Mouse (Mus musculus): ENCODE results near the gene Spred2.

Spred2 gene

GRCm38 (mm10) chr11:19955701-19956100 lies 31.5 kb downstream of the Spred2 start:
- no peak for DNase-seq

GRCm38 (mm10) chr11:19959006-19959405 lies 34.8 kb downstream of the Spred2 start:
- no peak for DNase-seq

GRCm38 (mm10) chr11:19959897-19960296 lies 35.7 kb downstream of the Spred2 start:
- DNase-seq: no peak

DNA sequence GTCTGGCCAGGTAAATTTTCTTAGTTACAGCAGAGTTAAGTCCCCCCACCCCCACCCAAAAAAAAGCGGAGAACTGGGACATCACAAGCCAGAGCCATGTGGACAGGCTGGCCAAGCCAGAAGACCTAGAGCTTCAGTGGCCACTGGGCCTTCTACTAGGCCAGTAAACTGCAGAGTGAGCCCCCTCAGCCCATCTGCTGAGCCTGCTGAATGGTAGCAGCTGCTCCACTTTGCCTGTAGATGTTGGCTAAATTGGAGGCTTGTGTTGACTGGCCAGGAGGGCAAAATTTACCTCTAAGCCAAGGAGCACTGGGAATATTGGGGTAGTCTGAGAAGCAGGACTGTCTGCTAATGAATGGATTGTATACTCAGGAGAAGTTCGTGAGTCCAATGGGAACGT lies 36.4 kb downstream of the Spred2 start:
- DNase-seq: no peak

DNA sequence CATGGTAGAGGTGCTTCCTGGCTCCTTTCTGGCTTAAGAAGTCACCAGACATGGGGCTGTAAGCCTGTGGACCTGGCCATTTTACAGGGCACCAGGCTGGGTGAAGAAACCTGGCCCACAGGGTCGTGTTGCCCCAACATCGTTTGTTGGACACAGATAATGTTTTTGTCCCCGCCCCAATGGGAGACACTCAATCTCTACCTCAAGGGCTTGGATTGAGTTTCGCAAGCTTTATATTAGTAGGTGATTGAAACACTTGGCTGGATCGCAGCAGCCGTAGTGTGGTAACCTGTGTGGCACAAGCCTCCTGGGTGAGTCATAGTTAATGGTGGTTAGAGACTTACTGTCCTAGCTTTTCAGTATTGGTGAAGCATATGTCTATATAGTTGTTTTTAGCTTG lies 36.9 kb downstream of the Spred2 start:
- DNase-seq: no peak

DNA sequence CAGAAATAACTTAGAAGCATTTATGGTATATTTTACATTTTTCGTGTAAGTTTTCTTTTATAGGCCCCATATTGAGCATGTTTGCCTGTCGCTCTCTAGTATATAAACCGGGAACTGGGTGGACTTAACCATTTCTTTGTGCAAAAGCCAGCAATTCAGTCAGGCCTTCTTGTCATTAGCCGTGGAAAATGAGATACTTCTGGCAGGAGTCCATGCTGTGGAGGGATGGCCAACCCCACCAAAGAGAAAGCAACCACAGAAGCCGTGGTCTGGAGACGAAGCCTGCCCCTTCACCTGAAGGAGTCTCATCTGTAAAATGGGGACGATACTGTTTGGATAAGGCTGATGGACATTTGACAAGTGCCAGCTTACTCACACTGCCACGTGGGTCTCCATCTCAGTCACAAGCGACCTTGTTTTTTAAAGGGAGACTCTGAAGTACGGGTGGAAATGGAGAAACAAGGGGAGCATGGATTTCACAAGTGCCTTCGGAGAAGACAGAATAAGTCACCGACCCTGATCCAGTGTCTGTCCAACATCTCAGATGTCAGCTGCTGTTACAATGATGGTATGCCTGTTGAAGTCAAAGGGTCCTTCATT lies 37.7 kb downstream of the Spred2 start:
- no peak for DNase-seq

DNA sequence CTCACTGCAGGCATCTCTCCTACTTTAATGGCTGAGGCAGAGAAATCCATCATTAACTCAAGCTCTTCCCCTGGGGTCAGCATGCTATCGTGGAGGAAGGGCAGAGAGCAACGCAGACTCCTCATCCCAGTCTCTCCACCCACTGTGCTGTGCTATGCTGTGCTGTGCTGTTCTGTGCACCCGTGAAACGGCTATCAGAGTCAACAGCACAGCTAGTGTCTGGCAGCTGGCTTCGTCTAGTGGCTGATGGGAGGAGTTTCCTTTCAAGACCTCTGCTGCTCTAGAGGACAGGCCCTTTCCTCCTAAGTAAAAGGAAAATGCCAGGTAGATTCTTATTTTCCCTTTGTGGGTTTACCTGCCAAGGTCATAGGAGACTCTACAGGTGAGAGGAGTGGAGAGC lies 38.6 kb downstream of the Spred2 start:
- DNase-seq: peak; percentile 36

DNA sequence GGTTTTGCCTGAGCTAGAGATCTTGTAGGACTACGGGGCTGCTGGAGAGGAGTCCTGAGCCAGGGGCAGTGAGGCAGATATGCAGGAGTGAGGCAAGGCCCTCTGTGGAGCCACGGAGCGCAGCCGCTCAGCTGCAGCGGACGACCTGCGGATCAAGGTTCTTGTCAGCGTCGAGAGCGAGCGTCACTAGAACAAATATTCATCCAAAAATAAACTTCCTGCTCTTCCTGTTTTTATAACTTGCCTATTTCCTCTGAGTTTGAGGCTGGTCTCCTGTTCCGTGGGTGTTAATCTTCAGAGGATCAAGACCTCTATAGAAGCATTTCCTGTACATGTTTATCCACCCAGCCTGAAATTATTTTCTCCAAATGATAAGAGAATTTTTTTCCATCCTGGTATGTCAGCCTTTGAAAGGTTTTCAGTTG lies 39.6 kb downstream of the Spred2 start:
- no peak for DNase-seq

GRCm38 (mm10) chr11:19964333-19964732 lies 40.2 kb downstream of the Spred2 start:
- DNase-seq: no peak

DNA sequence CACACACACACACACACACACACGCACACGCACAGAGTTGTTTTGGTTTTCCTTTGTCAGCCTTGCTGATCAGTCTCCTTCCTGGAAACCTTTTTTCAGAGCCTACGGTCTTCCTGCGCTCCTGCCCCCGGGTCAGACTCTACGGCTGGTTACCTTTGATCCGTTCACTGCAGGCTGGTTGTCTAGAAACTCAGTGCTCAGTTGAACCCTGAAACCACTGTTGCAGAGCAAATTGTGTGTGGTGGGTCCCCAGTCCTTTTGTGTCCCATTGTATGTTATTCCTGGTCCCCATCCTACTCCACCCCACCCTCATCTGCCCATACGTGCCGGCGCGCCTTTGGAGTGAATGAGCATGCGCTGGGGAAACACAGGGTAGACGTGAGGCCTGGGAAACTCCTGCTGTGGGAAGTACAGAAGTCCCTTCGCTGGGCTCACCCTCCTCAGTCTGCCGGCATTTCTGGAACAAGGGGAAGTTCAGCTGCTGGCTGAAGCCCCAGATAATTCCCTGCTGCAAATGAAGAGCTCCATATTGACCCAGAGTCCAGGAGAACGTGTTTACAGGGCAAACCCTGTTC lies 40.9 kb downstream of the Spred2 start:
- DNase-seq: no peak

GRCm38 (mm10) chr11:19965664-19966063 lies 41.5 kb downstream of the Spred2 start:
- no peak for DNase-seq

DNA sequence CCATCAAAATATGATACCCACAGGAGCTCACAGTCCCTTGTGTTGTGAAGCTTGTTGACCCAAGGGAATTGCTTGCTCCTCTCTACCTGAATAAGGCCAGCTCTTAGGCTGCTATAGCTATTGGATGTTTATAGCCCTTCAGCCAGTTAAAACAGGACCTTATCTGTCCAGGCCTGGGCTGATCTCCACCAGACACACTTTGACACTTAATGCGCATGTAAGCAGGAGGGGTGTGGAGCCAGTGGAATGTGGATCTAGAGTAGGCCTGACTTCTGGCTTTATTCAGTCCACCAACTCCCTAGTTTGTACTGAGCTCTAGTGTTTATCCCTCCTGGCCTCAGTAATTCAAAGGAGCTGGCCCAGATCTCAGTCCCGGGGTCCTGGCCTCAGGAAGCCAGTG lies 42.1 kb downstream of the Spred2 start:
- DNase-seq: no peak

- no peak for DNase-seq
Observed at GRCm38 (mm10) chr11:19969584-19969983, 45.4 kb downstream of the Spred2 start.

DNA sequence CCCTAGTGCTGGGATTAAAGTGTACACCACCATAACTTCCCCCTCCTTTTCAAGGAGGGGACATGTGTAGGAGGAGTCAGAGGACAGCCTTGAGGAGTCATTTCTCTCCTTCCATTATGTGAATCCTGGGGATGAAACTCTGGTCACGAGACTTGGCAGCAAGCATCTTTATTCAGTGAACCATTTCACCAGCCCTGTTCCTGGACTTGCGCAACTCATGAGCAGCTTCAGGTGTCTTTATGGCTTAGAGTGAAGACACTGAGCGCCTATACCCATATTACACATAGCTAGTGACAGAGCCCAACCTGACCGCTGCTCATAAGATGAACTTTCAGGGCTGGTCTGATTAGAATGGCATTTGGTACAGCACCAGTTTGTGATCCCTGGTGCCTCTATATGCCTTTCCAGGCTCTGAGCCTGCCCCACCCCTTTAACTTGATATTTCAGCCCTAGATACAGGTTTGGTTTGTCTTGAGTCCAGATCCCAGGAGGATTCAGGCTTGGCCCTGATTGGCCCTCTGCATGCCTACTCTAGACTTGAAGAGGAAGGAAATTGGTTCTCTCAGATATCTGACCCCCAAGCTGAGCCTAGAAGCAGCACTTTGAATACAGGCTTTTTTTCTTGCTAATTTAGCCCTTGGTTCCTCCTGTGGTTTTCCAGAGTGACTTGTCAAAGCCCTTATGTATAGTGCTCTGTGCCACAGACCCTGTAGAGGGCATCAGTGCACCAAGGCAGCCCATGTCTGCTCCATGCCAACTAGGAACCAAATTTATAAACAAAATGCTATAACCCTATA lies 48.0 kb downstream of the Spred2 start:
- DNase-seq: no peak

GRCm38 (mm10) chr11:19973032-19973790 lies 49.0 kb downstream of the Spred2 start:
- no peak for DNase-seq

DNA sequence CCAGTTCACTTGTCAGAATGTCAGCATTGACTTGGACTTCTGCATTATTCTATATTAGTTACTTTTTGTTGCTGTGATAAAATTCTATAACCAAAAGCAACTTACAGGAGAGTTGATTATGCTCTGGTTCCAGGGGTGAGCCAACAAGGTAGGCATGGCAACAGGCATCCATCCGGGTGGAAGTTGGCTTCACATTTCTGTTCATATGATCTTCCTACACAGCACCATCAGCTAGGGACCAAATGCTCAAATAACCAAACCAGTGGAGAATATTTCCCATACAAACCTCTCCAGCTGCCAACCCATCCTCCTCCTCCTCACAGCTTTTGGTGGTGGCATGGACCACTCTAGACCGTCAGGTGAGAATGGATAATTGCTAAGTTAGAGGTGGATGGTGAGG lies 51.9 kb downstream of the Spred2 start:
- no peak for DNase-seq

GRCm38 (mm10) chr11:19977687-19978086 lies 53.5 kb downstream of the Spred2 start:
- no peak for DNase-seq

DNA sequence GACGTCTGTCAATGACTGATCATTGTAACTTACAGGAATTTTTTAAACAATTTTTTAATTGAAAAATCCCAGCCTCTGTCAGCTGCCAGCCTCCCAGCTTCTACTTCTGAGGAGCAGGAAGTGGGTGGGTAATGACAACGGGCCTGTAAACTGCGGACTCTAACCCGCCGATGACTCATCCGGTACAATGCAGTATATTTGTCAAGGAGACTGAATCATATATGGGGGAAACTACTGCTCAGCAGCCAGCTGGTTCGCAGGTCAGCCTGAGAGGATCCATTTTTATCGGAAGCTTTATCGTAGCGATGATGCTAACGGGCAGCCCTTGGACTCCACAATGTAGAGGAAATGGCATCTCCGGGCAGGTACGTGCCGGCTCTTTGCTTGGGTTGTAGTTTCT lies 55.2 kb downstream of the Spred2 start:
- peak; percentile 40 for DNase-seq

- DNase-seq: no peak
Observed at GRCm38 (mm10) chr11:19982113-19982512, 57.9 kb downstream of the Spred2 start.

- no peak for DNase-seq
Observed at GRCm38 (mm10) chr11:19982779-19983178, 58.6 kb downstream of the Spred2 start.

- DNase-seq: no peak
Observed at GRCm38 (mm10) chr11:19983298-19983697, 59.1 kb downstream of the Spred2 start.

DNA sequence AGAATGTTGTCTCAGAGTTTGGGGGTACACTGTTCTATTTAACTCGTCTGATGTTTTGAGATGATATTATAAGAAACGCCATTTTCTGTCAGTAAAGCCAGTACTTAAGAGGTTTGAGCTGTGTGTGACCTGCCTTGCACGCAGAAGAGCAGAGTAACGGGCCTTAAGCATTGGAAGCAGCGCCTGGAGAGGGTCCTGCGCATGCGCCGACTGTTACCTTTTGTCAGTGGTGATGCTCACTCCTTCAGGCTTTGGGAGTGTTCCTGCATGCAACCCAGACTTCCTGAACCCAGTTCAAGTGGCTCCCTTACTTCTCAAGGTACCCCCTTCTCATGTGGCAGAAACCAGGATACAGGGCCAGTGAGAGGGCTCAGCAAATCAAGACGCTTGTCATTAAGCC lies 59.9 kb downstream of the Spred2 start:
- no peak for DNase-seq

GRCm38 (mm10) chr11:19985283-19985854 lies 61.2 kb downstream of the Spred2 start:
- DNase-seq: no peak
